Mouse (Mus musculus) C2C12 (cell line): ENCODE results near the gene Dnah11.

Source experiments
- CEBPB ChIP-seq: IDR thresholded peaks from one replicate; pipeline ENCODE4 v1.6.1; 2011; ENCODE audit warnings: low read depth, mild to moderate bottlenecking, control low read depth, moderate library complexity
- CTCF ChIP-seq: IDR thresholded peaks from one replicate; pipeline ENCODE4 v1.5.1; 2011; ENCODE audit not compliant: control insufficient read depth, insufficient read depth, insufficient read length
- FOSL1 ChIP-seq: IDR thresholded peaks from one replicate; pipeline ENCODE4 v1.8.0; 2011; ENCODE audit warnings: mild to moderate bottlenecking, low read length; ENCODE audit not compliant: poor library complexity, insufficient read depth, severe bottlenecking
- MAX ChIP-seq: IDR thresholded peaks from one replicate; pipeline ENCODE4 v1.6.1; 2011; ENCODE audit warnings: mild to moderate bottlenecking, control low read depth
- MYOD1 ChIP-seq: IDR thresholded peaks from one replicate; pipeline ENCODE4 v1.6.1; 2011; ENCODE audit warnings: low read depth; ENCODE audit not compliant: control insufficient read depth, insufficient read length
- MYOG ChIP-seq: IDR thresholded peaks from one replicate; pipeline ENCODE4 v1.6.1; 2011; ENCODE audit not compliant: control insufficient read depth, insufficient read length; ENCODE audit errors: extremely low read depth
- USF1 ChIP-seq: IDR thresholded peaks from one replicate; pipeline ENCODE4 v1.6.1; 2011; ENCODE audit warnings: low read depth, mild to moderate bottlenecking, control low read depth, moderate library complexity

GRCm38 (mm10) chr12:117962698-117963097 is 236.1 kb downstream of the Dnah11 start:
- no peak for TF ChIP-seq MAX
- no peak for TF ChIP-seq CTCF
- no peak for TF ChIP-seq FOSL1
- no peak for TF ChIP-seq USF1
- no peak for TF ChIP-seq MYOD1
- TF ChIP-seq CEBPB = no peak
- TF ChIP-seq MYOG = no peak
